Mouse (Mus musculus) ES-E14 (cell line): ENCODE results near the gene Lclat1. TPM values are rescaled to one million over a fixed set of nuclear protein-coding genes. Genes with fewer than 3 reads are reported as not detected.

Experiments
- DNase-seq: peaks from one replicate; pipeline ENCODE4 v3.0.0-alpha.2; 2013; ENCODE audit warnings: low read depth, low spot score
- H3K27ac ChIP-seq: 2 replicates; pipeline ENCODE4 v1.5.1; 2012; ENCODE audit warnings: low read depth, mild to moderate bottlenecking, low read length, moderate library complexity, mixed read lengths; ENCODE audit not compliant: poor library complexity, insufficient read depth, severe bottlenecking
- H3K36me3 ChIP-seq: 2 replicates; pipeline ENCODE4 v1.6.1; 2012; ENCODE audit warnings: mild to moderate bottlenecking, low read length, moderate library complexity, mixed read lengths; ENCODE audit not compliant: control insufficient read depth, poor library complexity, insufficient read depth, severe bottlenecking
- H3K4me1 ChIP-seq, 2 experiments: fragments of 150-350 bp in 1 of 2; sonication (generic) in 1 of 2; 2 replicates each; pipeline ENCODE4 v1.6.1; 2012; ENCODE audit warnings: low read length in 2 of 2, mild to moderate bottlenecking in 1 of 2, mixed read lengths in 1 of 2; ENCODE audit not compliant: control insufficient read depth in 2 of 2, insufficient read depth in 2 of 2, poor library complexity in 1 of 2
- H3K4me3 ChIP-seq, 2 experiments: fragments of 150-350 bp in 1 of 2; sonication (generic) in 1 of 2; 2 replicates each; pipeline ENCODE4 v1.5.1; 2012; ENCODE audit warnings: low read length in 2 of 2, low read depth in 1 of 2, mild to moderate bottlenecking in 1 of 2, mixed read lengths in 1 of 2; ENCODE audit not compliant: insufficient read depth in 1 of 2, poor library complexity in 1 of 2, severe bottlenecking in 1 of 2
- H3K9ac ChIP-seq: 2 replicates; pipeline ENCODE4 v1.6.1; 2012; ENCODE audit warnings: low read depth, mild to moderate bottlenecking, low read length, mixed read lengths; ENCODE audit not compliant: poor library complexity, insufficient read depth, severe bottlenecking
- H3K9me3 ChIP-seq: fragments of 150-350 bp; sonication (generic); 2 replicates; pipeline ENCODE4 v1.6.1; 2012; ENCODE audit warnings: low read depth, mild to moderate bottlenecking, low read length; ENCODE audit not compliant: control insufficient read depth, insufficient read depth
- CHD2 ChIP-seq: IDR thresholded peaks from 2 replicates; pipeline ENCODE4 v1.6.1; 2014; ENCODE audit warnings: mild to moderate bottlenecking, low read depth, low read length, inconsistent platforms
- HCFC1 ChIP-seq: IDR thresholded peaks from 2 replicates; pipeline ENCODE4 v1.6.1; 2012; ENCODE audit warnings: low read length, inconsistent platforms, borderline replicate concordance; ENCODE audit not compliant: insufficient read depth
- MAFK ChIP-seq: IDR thresholded peaks from 2 replicates; pipeline ENCODE4 v1.6.1; 2014; ENCODE audit warnings: mild to moderate bottlenecking, low read depth, low read length, inconsistent platforms; ENCODE audit not compliant: insufficient read depth
- ZC3H11A ChIP-seq: IDR thresholded peaks from 2 replicates; pipeline ENCODE4 v1.6.1; 2012; ENCODE audit warnings: low read depth, mild to moderate bottlenecking, inconsistent platforms, low read length, borderline replicate concordance
- ZNF384 ChIP-seq: IDR thresholded peaks from 2 replicates; pipeline ENCODE4 v1.6.1; 2012; ENCODE audit warnings: low read depth, low read length, inconsistent platforms
- in situ Hi-C, 2 experiments: fragments of 600-800 bp; cut with MboI; formaldehyde crosslinking; loops; one replicate each; pipeline ENCODE4 v1.15.1; 2025; ENCODE audit warnings: low sequenced_read_pairs in 2 of 2, inconsistent platforms in 1 of 2; ENCODE audit not compliant: unreplicated experiment in 2 of 2
- total RNA-seq: library from RNA; depleted of rRNA; stranded (reverse); fragments of 300-350 nt; gene quantifications from 2 replicates; pipeline ENCODE4 v1.2.3, GENCODE M21; 2012

The Lclat1 gene
- total RNA-seq, 1 experiment = 8.6 TPM

DNA sequence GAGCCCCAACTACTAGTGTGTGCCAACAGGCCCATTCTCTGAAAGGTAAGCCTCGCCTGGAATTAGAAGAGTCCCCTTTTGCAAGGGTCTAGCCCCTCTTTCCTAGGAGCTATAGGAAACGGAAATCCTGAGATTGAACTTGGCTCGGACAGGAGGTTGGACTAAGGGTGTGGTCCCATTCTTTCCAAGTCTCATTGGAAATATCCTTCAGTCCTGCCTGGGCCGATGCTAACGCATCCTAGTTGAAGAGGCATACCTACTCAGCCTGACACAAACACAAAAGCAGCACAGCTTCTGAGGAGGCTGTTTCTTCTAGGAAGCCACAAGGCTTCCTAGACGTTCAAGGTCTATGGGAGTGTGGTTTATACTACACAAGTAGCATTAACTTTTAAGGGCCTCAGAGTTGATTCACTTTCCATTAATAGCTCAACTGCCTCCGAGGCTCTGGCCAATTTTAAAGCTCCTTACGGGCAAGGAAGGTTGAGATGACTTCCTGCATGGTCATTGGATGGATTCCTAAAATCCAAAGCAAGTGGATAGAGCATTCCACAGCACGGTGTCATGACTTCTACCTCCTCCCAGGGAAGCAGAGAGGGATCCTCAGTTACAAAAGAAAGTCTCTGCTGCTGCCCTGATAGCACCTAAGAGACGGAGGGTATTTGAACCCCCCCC lies 39.3 kb upstream of the Lclat1 start:
- no peak for DNase-seq
- in situ Hi-C loops = no loop called here
- H3K4me3 ChIP-seq = no peak overlapping the region
- H3K36me3 ChIP-seq = no peaks in the 10 kb centered on the region
- H3K9ac ChIP-seq = no peak overlapping the region
- H3K27ac ChIP-seq = no peak overlapping the region
- no peak for TF ChIP-seq ZNF384
- no peak for TF ChIP-seq MAFK
- TF ChIP-seq CHD2 = no peak
- TF ChIP-seq ZC3H11A = no peak
- TF ChIP-seq HCFC1 = no peak
- H3K4me1 ChIP-seq = peaks cover 0 to 2% of the 10 kb centered on the region in 2 experiments; a peak in 2 of 4 replicates
- H3K9me3 ChIP-seq = no peaks in the 10 kb centered on the region

DNA sequence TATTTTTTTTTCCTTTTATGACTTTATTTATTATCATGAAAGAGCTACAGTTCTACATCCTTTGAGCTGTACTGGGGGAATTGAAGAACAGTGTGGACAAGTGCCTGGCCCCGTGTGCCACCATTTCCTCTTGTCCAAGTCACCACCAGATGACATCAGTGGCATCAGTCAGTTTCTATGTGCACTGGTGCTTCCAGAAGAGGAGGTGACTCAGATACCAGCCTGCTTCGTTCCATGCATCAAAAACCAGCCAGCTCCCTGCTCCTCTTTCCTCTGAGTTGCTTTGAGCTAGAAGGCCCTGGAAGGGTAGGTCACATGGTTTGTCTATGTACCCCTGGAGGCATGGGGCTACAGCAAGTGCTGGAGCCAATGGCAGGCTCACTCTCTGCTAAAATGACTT lies 37.3 kb upstream of the Lclat1 start:
- in situ Hi-C loops = no loop called here
- TF ChIP-seq CHD2 (no peak), HCFC1 (no peak), MAFK (no peak), ZC3H11A (no peak), ZNF384 (no peak)
- Histone ChIP-seq H3K4me3 (no peak overlapping the region), H3K4me1 (peaks cover 0 to 2% of the 10 kb centered on the region in 2 experiments; a peak in 2 of 4 replicates), H3K9ac (no peak overlapping the region), H3K27ac (no peak overlapping the region), H3K36me3 (no peaks in the 10 kb centered on the region), H3K9me3 (no peaks in the 10 kb centered on the region)
- no peak for DNase-seq

DNA sequence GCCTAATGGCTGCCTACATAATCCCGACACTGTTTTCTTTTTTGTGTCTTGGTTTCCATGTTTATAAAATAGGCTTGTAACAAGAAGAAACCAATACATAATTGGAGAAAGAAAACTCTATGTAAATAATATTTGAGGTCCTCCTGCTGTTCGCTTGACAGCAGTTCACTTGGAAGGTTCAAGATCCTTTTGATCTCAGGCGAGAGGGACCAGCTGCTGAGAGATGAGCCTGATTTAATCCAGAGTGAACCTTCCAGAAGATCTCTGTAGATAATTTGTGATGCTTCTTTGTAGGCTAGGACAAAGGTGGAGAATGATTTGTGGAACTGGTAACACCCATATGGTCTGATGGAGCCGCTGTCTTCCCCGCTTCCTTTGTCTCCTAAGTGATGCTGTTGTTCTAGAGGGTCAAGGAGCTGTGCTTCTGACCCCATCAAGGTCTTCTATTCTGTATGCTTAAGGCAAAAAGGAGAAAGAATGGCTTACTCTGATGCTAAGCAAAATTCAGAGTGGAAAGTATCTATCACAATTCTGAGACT lies 36.0 kb upstream of the Lclat1 start:
- H3K9ac ChIP-seq = no peak overlapping the region
- TF ChIP-seq HCFC1 = no peak
- TF ChIP-seq ZC3H11A = no peak
- no peak for TF ChIP-seq CHD2
- no peak for TF ChIP-seq ZNF384
- TF ChIP-seq MAFK = no peak
- H3K9me3 ChIP-seq = no peaks in the 10 kb centered on the region
- H3K4me1 ChIP-seq = peaks cover 0 to 2% of the 10 kb centered on the region in 2 experiments; a peak in 2 of 4 replicates
- in situ Hi-C loops = no loop called here
- no peak overlapping the region for H3K27ac ChIP-seq
- no peak overlapping the region for H3K4me3 ChIP-seq
- DNase-seq = no peak
- H3K36me3 ChIP-seq = no peaks in the 10 kb centered on the region

DNA sequence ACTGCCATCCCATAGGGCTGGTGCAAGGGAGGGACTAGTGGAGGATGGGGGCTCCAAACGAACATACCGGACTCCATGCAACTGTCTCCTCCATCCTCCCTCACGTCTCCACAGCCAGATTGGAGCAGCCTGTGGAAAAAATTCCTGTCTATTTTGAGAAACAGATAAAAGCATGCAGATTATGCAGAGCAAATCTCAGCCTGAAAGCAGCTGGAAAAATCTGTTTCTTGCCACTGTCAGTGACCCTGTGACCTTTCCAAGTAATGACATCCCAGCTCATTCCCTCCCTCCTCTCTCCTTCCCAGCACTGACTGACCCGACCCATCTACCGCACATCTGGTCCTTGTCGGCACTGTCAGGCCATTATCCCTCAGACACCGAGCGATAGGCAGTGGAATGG lies 35.5 kb upstream of the Lclat1 start:
- Histone ChIP-seq H3K36me3 (no peaks in the 10 kb centered on the region), H3K4me3 (no peak overlapping the region), H3K9me3 (no peaks in the 10 kb centered on the region), H3K9ac (no peak overlapping the region), H3K4me1 (peaks cover 0 to 2% of the 10 kb centered on the region in 2 experiments; a peak in 2 of 4 replicates), H3K27ac (no peak overlapping the region)
- in situ Hi-C loops = no loop called here
- TF ChIP-seq ZC3H11A (no peak), CHD2 (no peak), ZNF384 (no peak), MAFK (no peak), HCFC1 (no peak)
- no peak for DNase-seq
